Mouse (Mus musculus) kidney, embryonic 15.5 days (tissue): ENCODE results near the gene Ephx3. TPM values are rescaled to one million over a fixed set of nuclear protein-coding genes. Genes with fewer than 3 reads are reported as not detected.

ENCODE experiments used
- ATAC-seq: fragments of 200-750 bp; cut with Nextera tagmentation; replicated peaks from 2 replicates; pipeline ENCODE4 v1.8.0; 2017; ENCODE audit warnings: moderate TSS enrichment; ENCODE audit not compliant: low FRiP score
- H3K27ac ChIP-seq: fragments of 300-500 bp; sonication (generic); 2 replicates; pipeline ENCODE4 v1.5.1; 2015; ENCODE audit warnings: mild to moderate bottlenecking, inconsistent platforms
- H3K27me3 ChIP-seq: fragments of 300-500 bp; sonication (generic); 2 replicates; pipeline ENCODE4 v1.6.1; 2015; ENCODE audit warnings: inconsistent platforms
- H3K36me3 ChIP-seq: fragments of 300-500 bp; sonication (generic); 2 replicates; pipeline ENCODE4 v1.6.1; 2015; ENCODE audit warnings: inconsistent platforms
- H3K4me1 ChIP-seq: fragments of 300-500 bp; sonication (generic); 2 replicates; pipeline ENCODE4 v1.6.1; 2015; ENCODE audit warnings: inconsistent platforms
- H3K4me2 ChIP-seq: fragments of 300-500 bp; sonication (generic); 2 replicates; pipeline ENCODE4 v1.6.1; 2015; ENCODE audit warnings: moderate library complexity, mild to moderate bottlenecking, inconsistent platforms
- H3K4me3 ChIP-seq: fragments of 300-500 bp; sonication (generic); replicated peaks from 2 replicates; pipeline ENCODE4 v1.5.1; 2015; ENCODE audit warnings: mild to moderate bottlenecking, inconsistent platforms
- H3K9ac ChIP-seq: fragments of 300-500 bp; sonication (generic); 2 replicates; pipeline ENCODE4 v1.6.1; 2015; ENCODE audit warnings: mild to moderate bottlenecking, inconsistent platforms
- H3K9me3 ChIP-seq: fragments of 300-500 bp; sonication (generic); replicated peaks from 2 replicates; pipeline ENCODE4 v1.6.1; 2016; ENCODE audit warnings: inconsistent platforms
- WGBS: fragments of 180-500 bp; shearing (Covaris S2); methylation state at CpG from one replicate; pipeline ENCODE4 v1.1.7; 2015; ENCODE audit warnings: mixed read lengths; 5-methylcytosine and 5-hydroxymethylcytosine counted together
- polyA plus RNA-seq: library from polyadenylated mRNA; unstranded; fragments of >200 nt; fragmentation: Nextera tagmentation; extraction: Ambion mirVana; gene quantifications from 2 replicates; pipeline ENCODE4 v1.2.1, GENCODE M21; 2015

The Ephx3 gene
- polyA plus RNA-seq, 1 experiment from 2014 or later: 0.19 TPM

GRCm38 (mm10) chr17:32169518-32170225, 19.7 kb downstream of the Ephx3 start:
- Histone ChIP-seq H3K4me2 (no peak overlapping the region), H3K36me3 (no peaks in the 10 kb centered on the region), H3K27me3 (no peaks in the 10 kb centered on the region), H3K9me3 (no peaks in the 10 kb centered on the region), H3K27ac (no peak overlapping the region), H3K4me3 (no peak overlapping the region), H3K9ac (no peak overlapping the region), H3K4me1 (peaks cover 24% of the 10 kb centered on the region)
- 66% methylated on average over 4 of the region's 4 CpGs for WGBS
- ATAC-seq: no peak

DNA sequence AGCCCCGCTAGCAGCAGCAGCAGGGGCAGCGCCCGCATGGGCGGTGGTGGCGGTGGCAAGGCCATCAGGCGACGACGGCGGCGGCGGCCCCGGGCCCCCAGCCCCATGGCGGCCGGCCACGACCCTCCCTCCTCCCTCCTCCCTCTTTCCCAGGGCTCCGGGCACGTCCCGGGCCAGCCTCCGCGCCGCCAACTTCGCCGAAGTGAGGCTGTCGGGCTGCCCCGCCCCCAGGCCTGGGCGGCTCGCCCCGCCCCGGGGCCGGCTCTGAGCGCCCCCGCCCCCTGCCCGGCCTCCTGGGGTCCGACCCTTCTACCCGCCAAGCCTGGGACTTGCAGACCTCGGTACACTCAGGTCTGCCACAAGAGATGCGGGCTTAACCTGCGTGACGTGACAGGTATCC, 22.7 kb downstream of the Ephx3 start, which contains the start of gene Notch3:
Gene Notch3 (minus strand): TSS at position 166 of the 400 bp plus-strand sequence.
- Histone ChIP-seq H3K27ac (peak within 1 kb of the TSS; percentile 90), H3K4me3 (peak within 1 kb of the TSS; percentile 80), H3K9ac (peak within 1 kb of the TSS; percentile 78), H3K27me3 (0 out of 2 replicates have a peak, but pooled peaks cover 4% of the 10 kb centered on the region), H3K4me1 (peaks cover 51% of the 10 kb centered on the region), H3K36me3 (no peaks in the 10 kb centered on the region), H3K4me2 (peak within 1 kb of the TSS; percentile 90), H3K9me3 (no peaks in the 10 kb centered on the region)
- WGBS: 1% methylated on average over 29 of the region's 39 CpGs
- ATAC-seq: peak; percentile 72

- H3K4me3 ChIP-seq: peak overlapping the region; percentile 80
- H3K4me2 ChIP-seq: peak overlapping the region; percentile 90
- H3K4me1 ChIP-seq: peaks cover 57% of the 10 kb centered on the region
- 0 out of 2 replicates have a peak, but pooled peaks cover 4% of the 10 kb centered on the region for H3K27me3 ChIP-seq
- under 1% methylated on average over 37 of the region's 43 CpGs for WGBS
- peak overlapping the region; percentile 78 for H3K9ac ChIP-seq
- no peaks in the 10 kb centered on the region for H3K36me3 ChIP-seq
- H3K9me3 ChIP-seq: no peaks in the 10 kb centered on the region
- peak; percentile 52 for ATAC-seq
- peak overlapping the region; percentile 90 for H3K27ac ChIP-seq
Observed at GRCm38 (mm10) chr17:32165803-32166595, 23.4 kb downstream of the Ephx3 start.

DNA sequence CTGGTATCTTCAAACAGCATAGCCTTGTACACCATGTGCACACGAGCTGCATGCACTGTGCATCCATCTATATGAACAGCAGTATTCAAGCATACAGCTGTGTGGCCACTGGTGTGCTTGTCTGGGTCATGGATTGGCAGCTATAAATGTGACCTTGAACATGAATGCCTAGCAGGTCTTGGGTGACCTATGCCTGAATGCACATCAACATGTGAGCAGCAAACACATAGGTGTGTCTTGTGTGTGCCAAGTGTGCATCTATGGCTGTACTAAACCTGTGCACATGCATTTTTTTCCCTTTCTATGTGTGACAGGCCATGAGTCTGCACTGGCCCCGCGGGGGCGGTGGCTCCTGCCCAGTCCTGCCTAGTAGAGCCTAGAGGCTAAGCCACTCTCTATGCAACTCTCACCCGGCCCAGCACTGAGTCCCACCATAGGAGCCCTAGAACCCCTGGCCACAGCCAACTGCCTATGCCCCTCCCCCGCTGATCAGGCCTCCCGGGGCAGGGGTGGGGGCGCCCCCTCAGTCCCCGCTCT, 24.0 kb downstream of the Ephx3 start:
- H3K9me3 ChIP-seq: no peaks in the 10 kb centered on the region

GRCm38 (mm10) chr17:32164780-32165179, 24.6 kb downstream of the Ephx3 start:
- Histone ChIP-seq H3K27me3 (0 out of 2 replicates have a peak, but pooled peaks cover 4% of the 10 kb centered on the region), H3K4me3 (peak overlapping the region; percentile 80; the same call in 1 of the 2 replicates), H3K27ac (peak overlapping the region; percentile 90), H3K9me3 (no peaks in the 10 kb centered on the region), H3K4me2 (peak overlapping the region; percentile 90), H3K4me1 (peaks cover 55% of the 10 kb centered on the region), H3K9ac (no peak overlapping the region), H3K36me3 (peaks cover 9% of the 10 kb centered on the region; the same call in 1 of the 2 replicates)
- ATAC-seq: no peak

More for the DNA sequence above, 24.0 kb downstream of the Ephx3 start:
- Histone ChIP-seq H3K4me1 (peaks cover 57% of the 10 kb centered on the region), H3K36me3 (peaks cover 5% of the 10 kb centered on the region; the same call in 1 of the 2 replicates), H3K27ac (peak overlapping the region; percentile 90), H3K4me3 (peak overlapping the region; percentile 80), H3K9ac (peak overlapping the region; percentile 78), H3K4me2 (peak overlapping the region; percentile 90), H3K27me3 (0 out of 2 replicates have a peak, but pooled peaks cover 4% of the 10 kb centered on the region)
- peak; percentile 67 for ATAC-seq
- WGBS: 7% methylated on average over 7 of the region's 9 CpGs

- Histone ChIP-seq H3K9ac (no peak overlapping the region; the same call in 1 of the 2 replicates), H3K9me3 (no peaks in the 10 kb centered on the region), H3K36me3 (peaks cover 9% of the 10 kb centered on the region; the same call in 1 of the 2 replicates), H3K4me3 (no peak overlapping the region), H3K4me1 (peaks cover 51% of the 10 kb centered on the region), H3K27ac (peak overlapping the region; percentile 38; the same call in 1 of the 2 replicates), H3K27me3 (0 out of 2 replicates have a peak, but pooled peaks cover 4% of the 10 kb centered on the region), H3K4me2 (peak overlapping the region; percentile 29)
- WGBS: 62% methylated on average over 6 of the region's 6 CpGs
- no peak for ATAC-seq
Observed at GRCm38 (mm10) chr17:32163910-32164650, 25.3 kb downstream of the Ephx3 start.

- 2% methylated on average over 57 of the region's 58 CpGs for WGBS
- Histone ChIP-seq H3K9ac (0 out of 2 replicates have a peak overlapping the region, but pooled peaks have one; percentile 37), H3K9me3 (no peaks in the 10 kb centered on the region), H3K4me1 (peaks cover 50% of the 10 kb centered on the region), H3K4me2 (peak overlapping the region; percentile 91), H3K36me3 (peaks cover 22% of the 10 kb centered on the region), H3K27ac (peak overlapping the region; percentile 63), H3K27me3 (0 out of 2 replicates have a peak, but pooled peaks cover 4% of the 10 kb centered on the region), H3K4me3 (peak overlapping the region; percentile 49)
- ATAC-seq: peak; percentile 24
Observed at GRCm38 (mm10) chr17:32162112-32162850, 27.1 kb downstream of the Ephx3 start.

DNA sequence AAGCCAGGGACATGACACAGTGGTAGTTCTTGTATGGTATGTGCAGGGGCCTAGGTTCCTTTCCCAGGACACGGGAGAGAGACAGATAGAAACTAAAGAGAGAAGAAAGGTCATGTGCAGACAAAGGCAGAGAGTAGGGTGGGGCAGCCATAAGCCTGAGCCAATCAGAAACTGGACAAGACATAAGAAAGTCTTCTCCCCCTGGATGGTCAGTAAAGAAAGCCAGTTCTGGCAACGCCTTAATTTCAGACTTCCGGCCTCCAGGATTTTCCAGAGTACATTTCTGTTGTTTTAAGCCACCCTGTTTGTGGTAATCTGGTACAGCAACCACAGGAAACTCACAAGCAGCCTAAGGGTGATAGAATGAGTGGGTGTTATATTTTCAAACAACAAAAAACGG, 28.5 kb downstream of the Ephx3 start:
- Histone ChIP-seq H3K4me2 (no peak overlapping the region), H3K9me3 (no peaks in the 10 kb centered on the region), H3K4me3 (no peak overlapping the region), H3K27me3 (0 out of 2 replicates have a peak, but pooled peaks cover 4% of the 10 kb centered on the region), H3K27ac (no peak overlapping the region), H3K36me3 (peaks cover 29% of the 10 kb centered on the region), H3K4me1 (peaks cover 45% of the 10 kb centered on the region), H3K9ac (no peak overlapping the region)
- WGBS: 69% methylated on average over 4 of the region's 4 CpGs
- no peak for ATAC-seq

- no peak for ATAC-seq
- Histone ChIP-seq H3K4me3 (no peak overlapping the region), H3K9me3 (no peaks in the 10 kb centered on the region), H3K36me3 (peaks cover 49% of the 10 kb centered on the region), H3K4me1 (peaks cover 27% of the 10 kb centered on the region), H3K9ac (no peak overlapping the region), H3K27me3 (0 out of 2 replicates have a peak, but pooled peaks cover 1% of the 10 kb centered on the region), H3K27ac (no peak overlapping the region), H3K4me2 (no peak overlapping the region)
- WGBS: 88% methylated on average over 13 of the region's 13 CpGs
Observed at GRCm38 (mm10) chr17:32158841-32159240, 30.5 kb downstream of the Ephx3 start.

- Histone ChIP-seq H3K9me3 (no peaks in the 10 kb centered on the region), H3K36me3 (peaks cover 92% of the 10 kb centered on the region), H3K27me3 (no peaks in the 10 kb centered on the region), H3K9ac (no peak overlapping the region), H3K27ac (no peak overlapping the region), H3K4me3 (no peak overlapping the region), H3K4me2 (no peak overlapping the region), H3K4me1 (peaks cover 5% of the 10 kb centered on the region)
- whole genome bisulfite sequencing: 98% methylated on average over 8 of the region's 8 CpGs
- ATAC-seq: no peak
Observed at GRCm38 (mm10) chr17:32146718-32147117, 42.6 kb downstream of the Ephx3 start.
